In the genomic region with DNA sequence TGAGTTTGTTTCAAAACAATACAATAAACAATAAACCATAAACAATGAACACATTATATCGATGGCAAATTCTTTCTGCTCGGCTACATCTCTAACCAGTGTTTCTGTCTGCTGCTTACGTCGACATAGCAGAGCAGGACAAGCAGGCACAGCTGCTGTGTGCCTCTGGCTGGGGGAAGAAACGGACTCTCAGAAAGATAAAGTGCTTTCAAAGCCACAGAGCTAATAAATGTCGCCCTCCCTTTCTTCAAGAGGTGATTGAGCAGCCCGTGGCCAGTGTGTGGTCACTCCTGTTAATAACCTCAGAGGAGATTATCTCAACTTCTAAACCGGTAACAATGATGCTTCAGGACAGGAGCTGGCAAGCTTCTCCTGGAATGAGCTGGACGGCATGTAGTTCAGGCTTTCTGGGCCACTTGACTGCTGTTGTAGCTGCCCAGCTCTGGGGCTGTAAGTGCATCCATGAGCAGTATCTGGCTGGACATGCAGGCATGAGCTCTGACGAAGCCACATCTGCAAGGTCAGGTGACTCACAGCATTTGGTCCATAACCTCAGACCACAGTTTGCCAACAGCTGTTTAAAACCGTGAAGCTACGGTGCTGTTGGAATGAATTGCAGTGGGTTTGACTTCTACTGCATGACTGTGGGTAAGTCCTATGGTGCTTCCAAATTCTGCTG, we compare ENCODE assay signal across 16 mouse cellular contexts. TPM values are rescaled to one million over a fixed set of nuclear protein-coding genes. Genes with fewer than 3 reads are reported as not detected.
DNase-seq lines count a peak whose midpoint lies in the region; ATAC-seq and TF ChIP-seq lines count a peak whose summit lies in the region.
"Had no signal": no experiment of that assay in that cellular context is flagged by ENCODE, and none has a peak within 500 bp of the region (broad histone marks: within the 10 kb centered on the region; RNA-seq: fewer than 3 reads in every experiment).

No protein-coding gene starts in this region.

- no peak overlapping the region for H3K4me3 ChIP-seq in intestine, embryonic 14.5 days (ENCODE audit: low read depth, low read length)
- no peak overlapping the region for H3K4me3 ChIP-seq in intestine, postnatal 0 days (ENCODE audit: low read depth, low read length)
- H3K4me3 ChIP-seq: liver, embryonic 15.5 days; neural tube, embryonic 13.5 days had no signal

- no peak overlapping the region for H3K27ac ChIP-seq in intestine, embryonic 14.5 days (ENCODE audit: low read depth)
- H3K27ac ChIP-seq in intestine, postnatal 0 days (ENCODE audit: low read depth, low read length), result no peak overlapping the region
- H3K27ac ChIP-seq: liver, embryonic 15.5 days; neural tube, embryonic 13.5 days had no signal

- H3K27me3 ChIP-seq in intestine, embryonic 14.5 days (replicated peaks; ENCODE audit: control insufficient read depth, insufficient read depth, low read length), result no peaks in the 10 kb centered on the region
- no peaks in the 10 kb centered on the region for H3K27me3 ChIP-seq in intestine, postnatal 0 days (replicated peaks; ENCODE audit: control insufficient read depth, insufficient read depth, low read length)
- H3K27me3 ChIP-seq: liver, embryonic 15.5 days; Patski had no signal

- 16% methylated on average over 12 of the region's 12 CpGs for WGBS in intestine, embryonic 14.5 days
- 25% methylated on average over 12 of the region's 12 CpGs for WGBS in intestine, postnatal 0 days

- intact Hi-C loops in heart, postnatal 10 days (cut with DNase I), result no loop called here

- no peaks in the 10 kb centered on the region; the same call in 1 of the 2 replicates for H3K4me1 ChIP-seq in intestine, embryonic 14.5 days (replicated peaks; ENCODE audit: control insufficient read depth, insufficient read depth, low read length)
- H3K4me1 ChIP-seq in intestine, postnatal 0 days (replicated peaks; ENCODE audit: control insufficient read depth, insufficient read depth, low read length), result no peaks in the 10 kb centered on the region
- H3K4me1 ChIP-seq: liver, embryonic 15.5 days had no signal

- no peak overlapping the region for H3K9ac ChIP-seq in intestine, embryonic 14.5 days (ENCODE audit: low read length)
- H3K9ac ChIP-seq in intestine, postnatal 0 days (ENCODE audit: low read depth, low read length), result no peak overlapping the region
- H3K9ac ChIP-seq: liver, embryonic 15.5 days; neural tube, embryonic 13.5 days had no signal

- TF ChIP-seq CTCF in intestine, postnatal 0 days (IDR thresholded peaks at IDR 0.05; ENCODE audit: low read depth), result no peak

- H3K4me2 ChIP-seq in intestine, embryonic 14.5 days (ENCODE audit: low read length), result no peak overlapping the region
- H3K4me2 ChIP-seq in intestine, postnatal 0 days (replicated peaks; ENCODE audit: low read depth), result no peak overlapping the region
- H3K4me2 ChIP-seq: liver, embryonic 15.5 days; neural tube, embryonic 13.5 days had no signal

- peak; percentile 48 for DNase-seq in adrenal gland, adult 2 months
- DNase-seq in adrenal gland, postnatal 4 days (ENCODE audit: low spot score in 2 of 2), result no peak
- peak; percentile 57 for DNase-seq in intestine, embryonic 14.5 days (ENCODE audit: low spot score)
- DNase-seq in adrenal gland, adult 8-10 months, result peak; percentile 17
- peak; percentile 20 to 24 for DNase-seq in heart, postnatal 10 days
- no peak for DNase-seq in spleen, postnatal 10 days (ENCODE audit: low spot score in 2 of 2)
- DNase-seq: B cell, adult 2 months; cerebellum, postnatal 14 days had no signal

- H3K9me3 ChIP-seq in intestine, embryonic 14.5 days (ENCODE audit: control insufficient read depth, low read length), result no peaks in the 10 kb centered on the region
- no peaks in the 10 kb centered on the region for H3K9me3 ChIP-seq in intestine, postnatal 0 days (ENCODE audit: control insufficient read depth)
- H3K9me3 ChIP-seq: liver, embryonic 15.5 days; neural tube, embryonic 13.5 days had no signal

- no peak for ATAC-seq in intestine, embryonic 14.5 days (replicated peaks; ENCODE audit: low FRiP score, low TSS enrichment, low read depth)
- no peak for ATAC-seq in intestine, postnatal 0 days
- no peak for ATAC-seq in granulocyte monocyte progenitor cell, adult 5-6 weeks (replicated peaks; ENCODE audit: poor library complexity, severe bottlenecking)
- ATAC-seq: Patski had no signal

- H3K36me3 ChIP-seq in intestine, embryonic 14.5 days (ENCODE audit: control insufficient read depth, insufficient read depth, low read length), result no peaks in the 10 kb centered on the region
- no peaks in the 10 kb centered on the region for H3K36me3 ChIP-seq in intestine, postnatal 0 days (ENCODE audit: control insufficient read depth, insufficient read depth)
- H3K36me3 ChIP-seq: liver, embryonic 15.5 days; neural tube, embryonic 13.5 days had no signal

RNA-seq across cellular contexts. Expression of gene Evx1, which starts 55.6 kb away (rescaled TPM):
- under 1 TPM in 1 of 2 experiments, not detected in 1; 0.14 TPM for total RNA-seq in adrenal gland, adult 2 months (2021)
- polyA plus RNA-seq in adrenal gland, adult 2 months (2012; rRNA removed), result not detected in 2 replicates
- total RNA-seq in adrenal gland, postnatal 4 days (2021), result not detected
- not detected in 2 replicates for polyA plus RNA-seq in intestine, embryonic 14.5 days (2014; fragmentation: Nextera tagmentation; extraction: Ambion mirVana)
- 0.04 TPM in 1 of 2 replicates, not detected in the other for polyA plus RNA-seq in intestine, postnatal 0 days (2015; fragmentation: Nextera tagmentation; extraction: Ambion mirVana)
- total RNA-seq in adrenal gland, adult 8-10 months (2022), result not detected
- not detected for total RNA-seq in heart, postnatal 10 days (2021)
- not detected in 2 replicates for total RNA-seq in granulocyte monocyte progenitor cell, adult 5-6 weeks (2014; fragmentation: Nextera tagmentation)
- total RNA-seq in granulocyte monocyte progenitor cell, adult 5-6 weeks (2017), result not detected in 2 replicates
- total RNA-seq: left cerebral cortex, postnatal 25 days; megakaryocyte-erythroid progenitor cell, adult 5-6 weeks had no signal
- polyA plus RNA-seq: large intestine, adult 2 months; liver, embryonic 15.5 days; Patski had no signal

Comparison
In these comparisons a context has a peak if more than half of its experiments do, and no peak if none do; other contexts are left out.
1. DNase-seq: peak in adrenal gland, adult 2 months (single experiment), intestine, embryonic 14.5 days (single experiment), adrenal gland, adult 8-10 months (single experiment) and heart, postnatal 10 days (2 of 2); none in adrenal gland, postnatal 4 days (0 of 2) and spleen, postnatal 10 days (0 of 2).